Mouse (Mus musculus) layer of hippocampus, adult 2 months (tissue): ENCODE data around the gene Fam186b. TPM values are rescaled to one million over a fixed set of nuclear protein-coding genes. Genes with fewer than 3 reads are reported as not detected.
A peak's percentile ranks its signal among the peaks of the same experiment; 100 is the strongest.

ENCODE experiments used
- DNase-seq, 2 experiments: peaks; one replicate each; pipeline ENCODE4 v3.0.0; 2022; ENCODE audit warnings: low spot score in 2 of 2
- H3K27ac ChIP-seq: fragments of 200-600 bp; 2 replicates; pipeline ENCODE4 v1.8.1; 2022
- H3K4me3 ChIP-seq: fragments of 200-600 bp; 2 replicates; pipeline ENCODE4 v1.8.1; 2022; ENCODE audit warnings: mild to moderate bottlenecking
- CTCF ChIP-seq: fragments of 200-600 bp; conservative IDR thresholded peaks from 2 replicates; pipeline ENCODE4 v1.8.1; 2022; ENCODE audit warnings: antibody characterized with exemption, mild to moderate bottlenecking, moderate library complexity
- total RNA-seq, 2 experiments: library from RNA; stranded (reverse); gene quantifications; 2 replicates each; pipeline ENCODE4 v1.2.3; 2021

Fam186b gene
- total RNA-seq, 2 experiments from 2014 or later, result 1.2 to 1.9 TPM

DNA sequence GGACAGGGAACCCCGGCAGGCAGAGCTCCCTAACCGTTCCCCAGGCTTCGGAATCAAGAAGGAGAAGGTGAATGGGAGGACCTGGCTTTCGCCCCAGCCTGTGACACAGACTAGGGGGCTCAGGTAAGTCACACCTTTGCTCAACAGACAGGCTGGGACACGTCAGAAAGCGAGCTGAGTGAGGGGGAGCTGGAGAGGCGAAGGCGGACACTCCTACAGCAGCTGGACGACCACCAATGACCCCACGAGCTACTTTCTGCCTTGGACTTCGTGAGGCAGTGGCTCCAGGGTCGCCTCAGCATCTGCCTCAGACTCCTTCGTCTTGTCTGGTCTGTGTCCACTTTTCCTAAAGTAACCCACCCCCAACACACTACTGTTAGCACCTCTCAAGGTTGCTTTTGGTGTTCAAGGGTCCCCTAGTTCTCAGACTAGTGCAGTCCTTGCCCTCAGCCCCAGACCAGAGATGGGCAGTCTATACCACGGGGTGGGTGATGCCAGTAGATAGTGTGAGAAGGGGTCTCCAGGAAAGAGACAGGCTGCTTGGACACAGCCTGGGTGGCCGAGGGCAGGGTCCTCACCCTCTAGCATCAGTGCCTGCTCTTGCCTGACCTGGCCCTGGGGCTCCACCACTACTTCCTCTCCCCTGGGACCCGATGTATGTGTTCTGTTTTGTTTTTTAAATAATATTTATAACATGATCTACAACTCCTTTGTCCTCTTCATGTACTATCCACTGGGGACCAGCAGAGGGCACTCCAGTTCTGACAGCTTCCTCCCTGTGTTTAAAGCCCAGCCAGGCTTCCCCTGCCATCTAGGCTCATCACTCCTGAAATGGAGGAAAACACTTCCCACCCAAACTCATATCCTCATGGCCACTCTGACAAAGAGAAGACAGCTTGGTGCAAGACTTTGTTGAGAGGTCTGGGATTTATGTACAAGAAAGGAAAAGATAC is 20.9 kb upstream of the Fam186b start:
- Histone ChIP-seq H3K4me3 (no peak overlapping the region), H3K27ac (peak overlapping the region; percentile 65)
- DNase-seq, result peak; percentile 81 to 84
- peak; percentile 90 for TF ChIP-seq CTCF

GRCm38 (mm10) chr15:99314891-99315290 is 19.2 kb upstream of the Fam186b start:
- TF ChIP-seq CTCF, result no peak
- Histone ChIP-seq H3K27ac (peak overlapping the region; percentile 32; the same call in 1 of the 2 replicates), H3K4me3 (no peak overlapping the region)
- no peak for DNase-seq

DNA sequence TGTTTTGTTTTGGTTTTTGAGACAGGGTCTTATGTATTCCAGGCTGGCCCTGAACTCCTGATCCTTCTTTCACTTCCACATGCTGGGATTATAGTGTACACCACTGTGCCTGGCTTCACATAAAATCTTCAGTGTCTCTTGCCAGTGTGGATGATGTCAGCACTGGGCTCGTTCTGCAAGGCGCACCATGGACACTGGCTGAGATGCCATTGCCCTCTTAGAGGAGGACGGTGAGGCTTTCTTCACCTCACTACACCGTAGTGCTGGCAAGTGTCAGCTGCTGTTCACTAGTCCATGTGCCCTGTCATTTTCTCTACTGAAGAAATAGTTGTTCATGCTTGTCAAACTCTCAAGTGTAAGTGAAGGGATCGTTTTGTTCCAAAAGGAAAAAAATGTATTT is 14.9 kb upstream of the Fam186b start:
- Histone ChIP-seq H3K27ac (no peak overlapping the region), H3K4me3 (no peak overlapping the region)
- no peak for DNase-seq
- TF ChIP-seq CTCF, result no peak

DNA sequence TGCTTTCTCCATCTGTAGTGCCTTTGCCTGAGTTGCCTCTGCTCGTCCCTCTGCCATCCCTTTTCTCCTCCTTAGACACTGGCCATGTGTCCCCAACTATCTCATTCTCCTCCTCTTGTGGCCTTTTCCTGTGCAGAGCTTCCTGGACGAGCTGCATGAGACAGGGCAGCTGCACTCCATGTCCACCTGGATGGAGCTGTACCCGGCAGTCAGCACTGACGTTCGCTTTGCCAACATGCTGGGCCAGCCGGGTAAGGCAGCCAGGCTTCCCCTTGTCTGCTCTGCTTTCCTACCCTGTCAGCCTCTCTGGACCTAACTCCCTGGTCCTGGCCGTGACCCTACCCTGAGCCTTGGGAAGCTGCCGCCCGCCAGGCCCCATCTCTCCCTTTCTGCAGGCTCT is 13.9 kb upstream of the Fam186b start:
- no peak overlapping the region for H3K27ac ChIP-seq
- TF ChIP-seq CTCF, result no peak

DNA sequence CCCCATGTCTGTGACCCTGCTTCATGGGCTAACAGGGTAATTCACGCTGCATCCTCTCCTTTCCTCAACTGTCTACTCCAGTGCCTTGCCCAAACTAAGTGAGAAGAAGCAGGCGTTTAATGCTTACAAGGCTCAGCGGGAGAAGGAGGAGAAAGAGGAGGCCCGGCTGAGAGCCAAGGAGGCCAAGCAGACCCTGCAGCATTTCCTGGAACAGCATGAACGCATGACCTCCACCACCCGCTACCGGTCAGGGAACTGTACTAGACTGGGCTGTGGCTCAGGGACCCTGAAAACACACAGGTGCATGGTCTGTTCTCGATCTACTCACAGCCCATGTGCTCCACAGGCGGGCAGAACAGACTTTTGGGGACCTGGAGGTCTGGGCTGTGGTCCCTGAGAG is 11.8 kb upstream of the Fam186b start:
- H3K27ac ChIP-seq, result no peak overlapping the region
- no peak for TF ChIP-seq CTCF
- no peak overlapping the region for H3K4me3 ChIP-seq
- no peak for DNase-seq

More for the DNA sequence above, 13.9 kb upstream of the Fam186b start:
- no peak for DNase-seq
- no peak overlapping the region for H3K4me3 ChIP-seq

- peak overlapping the region; percentile 87 for H3K27ac ChIP-seq
- H3K4me3 ChIP-seq, result peak overlapping the region; percentile 86
- no peak for DNase-seq
- TF ChIP-seq CTCF, result no peak
Observed at GRCm38 (mm10) chr15:99296213-99296612, 525 bp upstream of the Fam186b start.

DNA sequence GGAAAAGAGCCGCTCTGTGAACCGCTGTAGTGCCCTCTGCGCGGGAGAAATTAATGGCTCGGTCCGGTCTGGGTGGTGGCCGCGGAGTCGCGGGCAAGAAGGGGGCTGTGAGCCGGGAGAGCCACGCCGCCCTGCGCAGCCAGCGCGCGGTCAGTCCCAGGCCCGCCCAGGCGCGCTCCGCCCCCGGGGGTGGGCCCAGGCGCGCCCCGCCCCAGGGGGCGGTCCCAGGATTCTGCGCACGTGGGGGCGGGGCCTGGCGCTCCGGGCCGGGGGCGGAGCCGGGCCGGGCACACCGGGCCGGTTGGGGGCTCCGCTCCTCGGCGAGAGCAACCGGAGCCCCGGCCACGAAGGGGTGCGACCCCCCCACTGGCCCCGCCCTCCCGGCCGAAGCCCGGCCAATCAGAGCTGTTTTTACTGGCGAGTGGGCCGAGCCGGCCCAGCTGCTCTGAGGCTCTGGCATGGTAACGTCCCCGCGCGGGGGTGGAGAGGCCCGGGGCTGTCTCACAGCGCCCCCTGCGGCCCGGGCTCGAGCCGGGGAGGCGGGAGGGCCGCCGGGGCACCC is 794 bp downstream of the Fam186b start, which contains the start of gene Prpf40b:
Gene Prpf40b (plus strand): TSS at position 275 of the 562 bp plus-strand sequence.
- Histone ChIP-seq H3K27ac (peak within 1 kb of the TSS; percentile 87), H3K4me3 (peak within 1 kb of the TSS; percentile 86)
- peak; percentile 96 to 98 for DNase-seq
- peak; percentile 67 for TF ChIP-seq CTCF

DNA sequence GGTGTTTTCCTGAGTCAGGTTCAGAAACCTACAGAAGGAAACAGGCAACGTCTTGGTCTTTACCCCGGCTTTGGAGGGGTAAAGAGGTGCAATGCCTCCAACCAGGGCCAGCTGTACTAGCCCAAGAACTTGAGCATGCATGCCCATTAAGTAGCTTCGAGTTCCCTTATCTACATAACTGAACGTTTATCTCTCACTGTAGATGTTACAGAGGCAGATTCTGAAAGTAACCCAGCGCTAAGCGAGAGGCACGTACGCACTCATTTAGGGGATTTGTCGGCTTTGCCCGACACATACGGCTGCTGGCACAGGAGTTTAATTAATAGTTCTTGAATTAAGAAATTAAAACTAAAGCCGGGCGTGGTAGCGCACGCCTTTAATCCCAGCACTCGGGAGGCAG is 1.4 kb downstream of the Fam186b start:
- peak overlapping the region; percentile 86 for H3K4me3 ChIP-seq
- no peak for DNase-seq
- TF ChIP-seq CTCF, result no peak
- peak overlapping the region; percentile 87 for H3K27ac ChIP-seq

GRCm38 (mm10) chr15:99290586-99290985 is 5.1 kb downstream of the Fam186b start:
- no peak for DNase-seq

DNA sequence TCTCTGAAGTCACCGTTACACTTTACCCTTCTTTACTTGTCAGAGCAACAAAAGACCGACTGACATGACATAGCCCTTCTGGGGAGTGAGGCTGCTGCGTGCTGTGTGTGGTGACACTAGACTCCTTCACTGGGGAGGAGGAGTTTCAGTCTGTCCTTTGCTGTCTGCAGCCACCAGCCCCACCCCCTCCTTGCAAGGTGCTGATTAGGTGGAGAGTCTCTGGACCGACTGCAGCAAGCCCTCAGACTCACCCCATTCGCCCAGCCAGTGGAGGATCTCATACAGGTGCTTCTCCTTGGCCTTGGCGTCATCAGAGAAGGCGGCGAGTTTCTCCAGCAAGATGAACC is 10.5 kb downstream of the Fam186b start:
- Histone ChIP-seq H3K4me3 (no peak overlapping the region), H3K27ac (no peak overlapping the region)
- DNase-seq, result no peak
- no peak for TF ChIP-seq CTCF

More at GRCm38 (mm10) chr15:99290586-99290985, 5.1 kb downstream of the Fam186b start:
- Histone ChIP-seq H3K27ac (no peak overlapping the region), H3K4me3 (no peak overlapping the region)
- no peak for TF ChIP-seq CTCF

- no peak for DNase-seq
- Histone ChIP-seq H3K4me3 (no peak overlapping the region), H3K27ac (no peak overlapping the region)
- TF ChIP-seq CTCF, result no peak
Observed at GRCm38 (mm10) chr15:99284527-99285188, 11.0 kb downstream of the Fam186b start.

GRCm38 (mm10) chr15:99283456-99283855 is 12.2 kb downstream of the Fam186b start:
- no peak overlapping the region for H3K4me3 ChIP-seq
- no peak for DNase-seq
- no peak overlapping the region for H3K27ac ChIP-seq
- peak; percentile 59 for TF ChIP-seq CTCF

DNA sequence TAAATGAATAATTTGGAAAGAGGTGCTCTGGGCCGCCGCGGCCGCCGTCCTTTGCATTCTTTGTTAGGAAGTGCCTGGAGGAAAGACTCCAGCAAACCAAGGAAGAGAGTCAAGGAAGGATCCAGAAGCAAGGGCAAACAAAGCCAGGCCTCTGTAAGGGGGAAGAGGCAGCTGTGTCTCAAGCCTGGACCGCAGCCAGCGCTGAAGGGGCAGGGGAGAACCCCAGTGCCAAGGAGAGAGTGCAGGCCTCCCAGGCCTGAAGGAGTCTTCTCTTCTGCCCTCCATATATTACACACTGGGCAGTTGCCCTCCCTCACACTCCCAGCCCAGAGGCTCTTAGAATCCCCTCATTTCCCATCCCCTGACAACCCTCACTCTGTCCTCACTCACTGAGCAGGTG is 17.4 kb downstream of the Fam186b start:
- DNase-seq, result no peak
- no peak overlapping the region for H3K27ac ChIP-seq
- H3K4me3 ChIP-seq, result no peak overlapping the region
- TF ChIP-seq CTCF, result no peak

DNA sequence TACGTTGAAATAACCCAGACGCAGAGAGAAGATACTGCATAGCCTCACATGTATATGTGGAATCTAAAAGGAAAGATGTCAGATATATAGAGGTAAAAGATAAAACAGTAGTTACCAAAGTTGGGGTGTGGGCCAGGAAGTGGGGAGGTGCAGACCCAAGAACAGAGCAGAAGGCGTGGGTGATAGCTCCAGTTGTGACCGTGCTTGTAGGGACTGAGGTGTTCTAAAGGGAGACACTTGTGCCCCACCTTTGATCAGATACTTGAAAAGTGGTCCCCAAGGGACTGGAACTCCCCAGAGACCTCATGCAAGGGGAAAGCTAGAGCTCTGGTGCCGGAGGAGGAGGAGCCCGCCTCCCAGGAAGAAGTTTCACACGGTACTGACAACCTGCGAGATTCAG is 19.6 kb downstream of the Fam186b start:
- no peak overlapping the region for H3K4me3 ChIP-seq
- H3K27ac ChIP-seq, result no peak overlapping the region
- DNase-seq, result no peak
- no peak for TF ChIP-seq CTCF
